Mouse (Mus musculus) E14TG2a.4 (cell line): ENCODE results near the gene Spred1.

Source experiments
- CTCF ChIP-seq: conservative IDR thresholded peaks from 2 replicates; pipeline ENCODE4 v1.5.1; 2014; ENCODE audit warnings: low read length
- NANOG ChIP-seq: IDR thresholded peaks from 2 replicates; pipeline ENCODE4 v1.6.1; 2014; ENCODE audit warnings: borderline replicate concordance, low read length, mixed read lengths
- POU5F1 ChIP-seq: IDR thresholded peaks from 2 replicates; pipeline ENCODE4 v1.6.1; 2014; ENCODE audit warnings: low read length, borderline replicate concordance

DNA sequence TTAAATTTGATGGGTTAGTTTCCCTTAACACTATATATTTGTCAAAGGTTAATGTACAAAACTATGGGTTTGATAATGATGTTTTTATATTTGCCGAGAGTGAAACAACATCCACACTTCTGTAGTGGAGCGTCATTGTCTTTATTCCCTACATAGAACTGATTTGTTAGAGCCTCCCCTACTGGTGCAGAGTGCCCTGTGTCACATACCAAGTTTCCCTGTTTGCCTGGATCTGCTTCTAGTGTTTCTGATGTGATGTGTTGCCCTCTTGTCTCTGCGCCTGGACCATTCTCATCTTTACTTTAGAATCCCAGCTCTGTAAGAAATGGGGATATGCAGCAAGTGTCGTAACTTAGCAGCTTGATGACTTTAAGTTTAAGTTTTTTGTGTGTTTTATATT, 51.8 kb downstream of the Spred1 start:
- TF ChIP-seq CTCF (no peak), NANOG (no peak), POU5F1 (no peak)
